Comparison of ENCODE assay signal across 8 mouse cellular contexts in the genomic region with DNA sequence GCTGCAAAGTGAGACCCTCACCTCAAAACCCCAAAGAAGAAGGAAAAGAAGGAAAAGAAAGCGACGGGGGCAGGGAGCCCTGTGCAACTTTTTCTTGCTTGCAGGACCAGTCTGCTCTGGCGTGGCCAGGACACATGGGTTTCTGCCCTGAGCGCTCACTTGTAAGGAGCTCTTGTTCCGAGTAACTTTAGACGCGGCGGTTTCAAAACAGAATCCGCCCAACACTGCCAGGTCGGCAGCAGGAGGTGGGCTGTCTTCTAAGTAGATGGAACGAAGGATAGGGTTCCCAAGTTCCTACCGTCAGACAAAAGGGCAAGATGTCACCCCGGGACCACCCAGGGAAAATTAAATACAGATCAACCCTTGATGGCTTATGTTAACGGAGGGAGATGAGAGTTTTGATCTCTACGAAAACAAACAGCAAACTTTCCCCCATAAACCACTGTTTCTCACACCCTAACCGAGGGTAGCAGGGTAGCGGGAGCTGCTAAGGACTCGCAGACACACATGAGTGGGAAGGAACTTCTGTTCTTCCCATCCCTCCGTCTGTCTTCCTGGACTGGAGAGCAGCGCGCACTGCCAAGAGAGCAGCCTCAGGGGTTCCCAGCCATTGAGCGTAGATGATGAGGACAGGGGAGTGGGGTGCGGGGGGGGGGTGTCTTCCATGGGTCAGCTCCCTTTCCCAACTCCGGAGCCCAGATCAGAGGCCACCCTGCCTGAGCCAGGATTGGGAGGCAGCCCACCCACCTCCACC. TPM values are rescaled to one million over a fixed set of nuclear protein-coding genes. Genes with fewer than 3 reads are reported as not detected.
DNase-seq lines count a peak whose midpoint lies in the region; ATAC-seq and TF ChIP-seq lines count a peak whose summit lies in the region.

No protein-coding gene starts in this region.

- TF ChIP-seq EP300 in liver, postnatal 0 days (IDR thresholded peaks at IDR 0.05; ENCODE audit: low read depth) = no peak

- H3K27ac ChIP-seq in forebrain, embryonic 15.5 days (replicated peaks) = no peak overlapping the region
- no peak overlapping the region for H3K27ac ChIP-seq in forebrain, embryonic 12.5 days
- no peak overlapping the region for H3K27ac ChIP-seq in midbrain, embryonic 11.5 days (ENCODE audit: low read depth, low read length)
- H3K27ac ChIP-seq in midbrain, embryonic 14.5 days (replicated peaks; ENCODE audit: low read depth, low read length) = no peak overlapping the region
- H3K27ac ChIP-seq in intestine, embryonic 14.5 days (ENCODE audit: low read depth) = no peak overlapping the region
- H3K27ac ChIP-seq in liver, postnatal 0 days (ENCODE audit: low read depth) = no peak overlapping the region

- H3K27me3 ChIP-seq in forebrain, embryonic 15.5 days = no peaks in the 10 kb centered on the region
- no peaks in the 10 kb centered on the region for H3K27me3 ChIP-seq in forebrain, embryonic 12.5 days
- no peaks in the 10 kb centered on the region for H3K27me3 ChIP-seq in midbrain, embryonic 11.5 days (ENCODE audit: control insufficient read depth, insufficient read depth, low read length)
- H3K27me3 ChIP-seq in midbrain, embryonic 14.5 days (ENCODE audit: control insufficient read depth, insufficient read depth, low read length) = no peaks in the 10 kb centered on the region
- no peaks in the 10 kb centered on the region for H3K27me3 ChIP-seq in intestine, embryonic 14.5 days (replicated peaks; ENCODE audit: control insufficient read depth, insufficient read depth, low read length)
- no peaks in the 10 kb centered on the region for H3K27me3 ChIP-seq in liver, postnatal 0 days (ENCODE audit: insufficient read depth, low read length)

- no peak overlapping the region for H3K9ac ChIP-seq in forebrain, embryonic 15.5 days (replicated peaks)
- no peak overlapping the region for H3K9ac ChIP-seq in forebrain, embryonic 12.5 days
- no peak overlapping the region for H3K9ac ChIP-seq in midbrain, embryonic 11.5 days (ENCODE audit: low read length)
- H3K9ac ChIP-seq in midbrain, embryonic 14.5 days (replicated peaks; ENCODE audit: low read length) = no peak overlapping the region
- 0 out of 2 replicates have a peak overlapping the region, but pooled peaks have one; percentile 11 for H3K9ac ChIP-seq in intestine, embryonic 14.5 days (ENCODE audit: low read length)
- H3K9ac ChIP-seq in liver, postnatal 0 days (replicated peaks) = 0 out of 2 replicates have a peak overlapping the region, but pooled peaks have one; percentile 3

- no peak for TF ChIP-seq CTCF in liver, postnatal 0 days (IDR thresholded peaks at IDR 0.05; ENCODE audit: low read depth)

- no peaks in the 10 kb centered on the region for H3K36me3 ChIP-seq in forebrain, embryonic 15.5 days
- H3K36me3 ChIP-seq in forebrain, embryonic 12.5 days (replicated peaks) = no peaks in the 10 kb centered on the region
- H3K36me3 ChIP-seq in midbrain, embryonic 11.5 days (ENCODE audit: control insufficient read depth, insufficient read depth, low read length) = no peaks in the 10 kb centered on the region
- H3K36me3 ChIP-seq in midbrain, embryonic 14.5 days (ENCODE audit: control insufficient read depth, insufficient read depth, low read length) = no peaks in the 10 kb centered on the region
- H3K36me3 ChIP-seq in intestine, embryonic 14.5 days (ENCODE audit: control insufficient read depth, insufficient read depth, low read length) = no peaks in the 10 kb centered on the region
- H3K36me3 ChIP-seq in liver, postnatal 0 days (replicated peaks; ENCODE audit: insufficient read depth, low read length) = no peaks in the 10 kb centered on the region

- no peak overlapping the region for H3K4me2 ChIP-seq in forebrain, embryonic 15.5 days (replicated peaks)
- no peak overlapping the region; the same call in none of the 2 replicates for H3K4me2 ChIP-seq in forebrain, embryonic 12.5 days
- no peak overlapping the region for H3K4me2 ChIP-seq in midbrain, embryonic 11.5 days
- no peak overlapping the region for H3K4me2 ChIP-seq in midbrain, embryonic 14.5 days (ENCODE audit: low read length)
- peak overlapping the region; percentile 40 for H3K4me2 ChIP-seq in intestine, embryonic 14.5 days (ENCODE audit: low read length)
- peak overlapping the region; percentile 47 for H3K4me2 ChIP-seq in liver, postnatal 0 days (ENCODE audit: low read depth, low read length)

- H3K9me3 ChIP-seq in forebrain, embryonic 15.5 days = no peaks in the 10 kb centered on the region
- peaks cover 5% of the 10 kb centered on the region; the same call in 1 of the 2 replicates for H3K9me3 ChIP-seq in forebrain, embryonic 12.5 days
- no peaks in the 10 kb centered on the region for H3K9me3 ChIP-seq in midbrain, embryonic 11.5 days (ENCODE audit: control insufficient read depth, low read length)
- H3K9me3 ChIP-seq in midbrain, embryonic 14.5 days (ENCODE audit: control insufficient read depth, low read length) = no peaks in the 10 kb centered on the region
- 0 out of 2 replicates have a peak, but pooled peaks cover 4% of the 10 kb centered on the region for H3K9me3 ChIP-seq in intestine, embryonic 14.5 days (ENCODE audit: control insufficient read depth, low read length)
- H3K9me3 ChIP-seq in liver, postnatal 0 days (ENCODE audit: low read length) = no peaks in the 10 kb centered on the region

- ATAC-seq in forebrain, embryonic 15.5 days (replicated peaks) = 0 out of 2 replicates have a peak, but pooled peaks have one; percentile 16
- no peak for ATAC-seq in forebrain, embryonic 12.5 days (ENCODE audit: low FRiP score)
- ATAC-seq in midbrain, embryonic 11.5 days (ENCODE audit: low FRiP score) = no peak
- ATAC-seq in midbrain, embryonic 14.5 days (ENCODE audit: low FRiP score, low TSS enrichment) = no peak
- ATAC-seq in intestine, embryonic 14.5 days (replicated peaks; ENCODE audit: low FRiP score, low TSS enrichment, low read depth) = no peak
- no peak for ATAC-seq in liver, postnatal 0 days
- ATAC-seq in activated CD4-positive, CD25-positive, alpha-beta regulatory T cell, adult 4 months = no peak

- no peak overlapping the region for H3K4me3 ChIP-seq in forebrain, embryonic 15.5 days
- H3K4me3 ChIP-seq in forebrain, embryonic 12.5 days (replicated peaks) = no peak overlapping the region
- H3K4me3 ChIP-seq in midbrain, embryonic 11.5 days (ENCODE audit: low read depth, low read length) = no peak overlapping the region
- H3K4me3 ChIP-seq in midbrain, embryonic 14.5 days (replicated peaks; ENCODE audit: low read depth, low read length) = no peak overlapping the region
- peak overlapping the region; percentile 21; the same call in 1 of the 2 replicates for H3K4me3 ChIP-seq in intestine, embryonic 14.5 days (ENCODE audit: low read depth, low read length)
- H3K4me3 ChIP-seq in liver, postnatal 0 days (ENCODE audit: low read depth, low read length) = no peak overlapping the region

- WGBS in forebrain, embryonic 15.5 days = 39% methylated on average over 24 of the region's 24 CpGs
- WGBS in forebrain, embryonic 12.5 days = 45% methylated on average over 24 of the region's 24 CpGs
- WGBS in midbrain, embryonic 11.5 days = 37% methylated on average over 23 of the region's 24 CpGs
- 43% methylated on average over 24 of the region's 24 CpGs for WGBS in midbrain, embryonic 14.5 days
- 24% methylated on average over 24 of the region's 24 CpGs for WGBS in intestine, embryonic 14.5 days
- WGBS in liver, postnatal 0 days (ENCODE audit: insufficient replicate concordance) = 39% methylated on average over 24 of the region's 24 CpGs

- DNase-seq in midbrain, embryonic 11.5 days (ENCODE audit: low spot score, missing footprints) = peak; percentile 83
- DNase-seq in midbrain, embryonic 14.5 days = no peak
- DNase-seq in intestine, embryonic 14.5 days (ENCODE audit: low spot score) = peak; percentile 65
- DNase-seq in liver, postnatal 0 days = no peak
- DNase-seq in urinary bladder, postnatal 10 days (ENCODE audit: low spot score) = no peak

- H3K4me1 ChIP-seq in forebrain, embryonic 15.5 days = no peaks in the 10 kb centered on the region
- no peaks in the 10 kb centered on the region; the same call in 1 of the 2 replicates for H3K4me1 ChIP-seq in forebrain, embryonic 12.5 days
- no peaks in the 10 kb centered on the region for H3K4me1 ChIP-seq in midbrain, embryonic 11.5 days (ENCODE audit: control insufficient read depth, insufficient read depth, low read length)
- H3K4me1 ChIP-seq in midbrain, embryonic 14.5 days (ENCODE audit: control insufficient read depth, insufficient read depth, low read length) = no peaks in the 10 kb centered on the region
- H3K4me1 ChIP-seq in intestine, embryonic 14.5 days (replicated peaks; ENCODE audit: control insufficient read depth, insufficient read depth, low read length) = peaks cover 4% of the 10 kb centered on the region; the same call in 1 of the 2 replicates
- H3K4me1 ChIP-seq in liver, postnatal 0 days (ENCODE audit: insufficient read depth) = no peaks in the 10 kb centered on the region

RNA-seq across cellular contexts. Expression of a gene that starts 55.7 kb away (rescaled TPM):
- polyA plus RNA-seq in forebrain, embryonic 15.5 days (2015; fragmentation: Nextera tagmentation; extraction: Ambion mirVana) = 20.6 and 21.0 TPM in 2 replicates
- polyA plus RNA-seq in forebrain, embryonic 12.5 days (2016; fragmentation: Nextera tagmentation; extraction: Ambion mirVana) = 37.4 and 47.5 TPM in 2 replicates
- polyA plus RNA-seq in midbrain, embryonic 11.5 days (2014; fragmentation: Nextera tagmentation; extraction: Ambion mirVana) = 42.1 and 44.1 TPM in 2 replicates
- polyA plus RNA-seq in midbrain, embryonic 14.5 days (2014; fragmentation: Nextera tagmentation; extraction: Ambion mirVana) = 20.9 and 31.9 TPM in 2 replicates
- polyA plus RNA-seq in intestine, embryonic 14.5 days (2014; fragmentation: Nextera tagmentation; extraction: Ambion mirVana) = 50.9 and 55.2 TPM in 2 replicates
- polyA plus RNA-seq in liver, postnatal 0 days (2015; fragmentation: Nextera tagmentation; extraction: Ambion mirVana) = 3.4 and 3.9 TPM in 2 replicates
- 1 to 10 TPM; 9.0 to 9.2 TPM for polyA plus RNA-seq in activated CD4-positive, CD25-positive, alpha-beta regulatory T cell, adult 4 months (2017; shearing (Covaris generic))

Comparison
In these comparisons a context has a peak if more than half of its experiments do, and no peak if none do; other contexts are left out.
1. DNase-seq: peak in midbrain, embryonic 11.5 days (single experiment) and intestine, embryonic 14.5 days (single experiment); none in midbrain, embryonic 14.5 days (single experiment), liver, postnatal 0 days (single experiment) and urinary bladder, postnatal 10 days (single experiment).
2. H3K4me2 ChIP-seq: peak in intestine, embryonic 14.5 days (single experiment) and liver, postnatal 0 days (single experiment); none in forebrain, embryonic 15.5 days (single experiment), forebrain, embryonic 12.5 days (single experiment), midbrain, embryonic 11.5 days (single experiment) and midbrain, embryonic 14.5 days (single experiment).
3. H3K9ac ChIP-seq: peak in intestine, embryonic 14.5 days (single experiment) and liver, postnatal 0 days (single experiment); none in forebrain, embryonic 15.5 days (single experiment), forebrain, embryonic 12.5 days (single experiment), midbrain, embryonic 11.5 days (single experiment) and midbrain, embryonic 14.5 days (single experiment).